8 mouse cellular contexts compared by ENCODE assay signal in the genomic region with DNA sequence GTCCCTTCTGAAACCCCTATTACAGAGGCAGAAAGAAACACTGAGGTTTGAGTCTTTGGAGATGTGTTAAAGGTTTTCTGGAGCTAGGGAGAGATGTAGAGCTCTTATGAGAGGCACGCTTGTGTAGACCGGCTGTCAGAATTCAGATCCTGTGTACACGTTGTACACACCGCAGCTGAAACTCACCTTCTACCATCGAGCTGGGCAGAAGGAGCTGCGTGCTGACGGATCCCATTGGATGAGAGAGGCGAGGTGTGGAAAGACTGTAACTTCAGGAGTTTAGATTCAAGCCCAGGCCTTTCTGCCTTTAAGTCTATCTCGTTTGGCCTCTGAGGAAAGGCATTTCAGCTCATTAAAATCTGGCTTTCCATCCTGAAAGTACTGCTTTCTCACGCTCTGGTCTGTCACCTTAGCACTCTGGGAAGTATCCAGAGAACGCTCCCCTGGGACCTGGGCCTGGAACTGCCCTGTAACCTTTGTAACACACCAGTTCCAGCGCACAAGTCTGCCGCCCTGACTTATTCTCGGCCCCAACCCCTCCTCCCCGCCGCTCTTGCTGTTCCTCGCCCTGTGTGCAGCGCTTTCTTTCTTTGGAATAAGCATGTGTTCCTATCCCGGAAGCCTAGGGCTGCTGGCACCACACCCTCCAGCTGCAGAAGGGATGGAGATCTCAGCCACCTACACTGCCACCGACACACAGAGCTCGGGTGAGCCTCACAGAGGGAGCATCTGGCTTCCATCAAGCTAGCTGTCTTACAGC. TPM values are rescaled to one million over a fixed set of nuclear protein-coding genes. Genes with fewer than 3 reads are reported as not detected.
DNase-seq lines count a peak whose midpoint lies in the region; ATAC-seq lines count a peak whose summit lies in the region.

No protein-coding gene starts in this region.

- peak; percentile 98 for ATAC-seq in frontal cortex, adult (ENCODE audit: low TSS enrichment)

- no peak for DNase-seq in frontal cortex, postnatal 10 days (ENCODE audit: low spot score in 2 of 2)
- DNase-seq in adrenal gland, adult 8-10 months: peak; percentile 39
- peak; percentile 56 for DNase-seq in heart, adult 8-10 months (ENCODE audit: low spot score)
- DNase-seq in left cerebral cortex, postnatal 36 days (ENCODE audit: low spot score in 2 of 2): peak; percentile 32 to 49
- no peak for DNase-seq in cerebellum, postnatal 25 days
- no peak for DNase-seq in natural killer cell, adult 2 months (ENCODE audit: low spot score in 2 of 2)
- DNase-seq in thymus, postnatal 25 days: no peak

- intact Hi-C loops in left cerebral cortex, postnatal 36 days (cut with DNase I): loop anchor here (2.0 kb wide), 1 partner anchor 45 kb away; a partner anchor contains a TSS

RNA-seq across cellular contexts. Expression of a gene that starts 44.4 kb away (rescaled TPM):
- total RNA-seq in adrenal gland, adult 8-10 months (2022): 1 to 10 TPM; 7.2 to 8.3 (median 7.3) TPM
- total RNA-seq in heart, adult 8-10 months (2022): 1 to 10 TPM; 4.8 to 6.1 (median 5.7) TPM
- 1 to 10 TPM; 4.2 to 7.6 TPM for total RNA-seq in left cerebral cortex, postnatal 36 days (2021)

RNA-seq across cellular contexts. Expression of a gene that starts 44.6 kb away (rescaled TPM):
- 10 to 100 TPM; 23.1 to 47.0 (median 29.6) TPM for total RNA-seq in adrenal gland, adult 8-10 months (2022)
- total RNA-seq in heart, adult 8-10 months (2022): 1 to 10 TPM; 2.5 to 4.8 (median 3.8) TPM
- 1 to 10 TPM; 6.4 to 7.9 TPM for total RNA-seq in left cerebral cortex, postnatal 36 days (2021)

Comparison
In these comparisons a context has a peak if more than half of its experiments do, and no peak if none do; other contexts are left out.
1. DNase-seq: peak in adrenal gland, adult 8-10 months (single experiment), heart, adult 8-10 months (single experiment) and left cerebral cortex, postnatal 36 days (2 of 2); none in frontal cortex, postnatal 10 days (0 of 2), cerebellum, postnatal 25 days (0 of 2), natural killer cell, adult 2 months (0 of 2) and thymus, postnatal 25 days (single experiment).